Mouse (Mus musculus) cerebellum, adult 2 months (tissue): ENCODE data around the gene Ndufa7. TPM values are rescaled to one million over a fixed set of nuclear protein-coding genes. Genes with fewer than 3 reads are reported as not detected.

ENCODE experiments used
- DNase-seq, 2 experiments: peaks; one replicate each; pipeline ENCODE4 v3.0.0; 2021
- H3K27ac ChIP-seq: fragments of 200-500 bp; 2 replicates; pipeline ENCODE4 v1.5.1; 2012; ENCODE audit warnings: low read length, control low read depth, inconsistent platforms; ENCODE audit not compliant: insufficient read depth
- H3K27me3 ChIP-seq: fragments of 200-500 bp; 2 replicates; pipeline ENCODE4 v1.6.1; 2012; ENCODE audit warnings: inconsistent platforms, mild to moderate bottlenecking, low read length, moderate library complexity; ENCODE audit not compliant: control insufficient read depth, insufficient read depth
- H3K4me1 ChIP-seq: fragments of 200-500 bp; 2 replicates; pipeline ENCODE4 v1.6.1; 2011; ENCODE audit warnings: low read length; ENCODE audit not compliant: control insufficient read depth, insufficient read depth
- H3K4me3 ChIP-seq: fragments of 200-500 bp; replicated peaks from 2 replicates; pipeline ENCODE3; 2011; ENCODE audit warnings: mild to moderate bottlenecking, low read depth, low read length, control low read depth; ENCODE audit not compliant: insufficient read depth
- CTCF ChIP-seq: fragments of 200-500 bp; IDR thresholded peaks from 2 replicates; pipeline ENCODE4 v1.5.1; 2011; ENCODE audit warnings: low read depth, mild to moderate bottlenecking, control low read depth, low read length, moderate library complexity, borderline replicate concordance; ENCODE audit not compliant: insufficient read depth
- POLR2A ChIP-seq: fragments of 200-500 bp; IDR thresholded peaks from 2 replicates; pipeline ENCODE4 v1.6.1; 2011; ENCODE audit warnings: low read length, control low read depth, borderline replicate concordance; ENCODE audit not compliant: insufficient read depth
- WGBS: fragments of 180-500 bp; shearing (Covaris S2); methylation state at CpG from one replicate; pipeline ENCODE4 v1.1.7; 2018; 5-methylcytosine and 5-hydroxymethylcytosine counted together
- polyA plus RNA-seq: library from polyadenylated mRNA; depleted of rRNA; stranded (reverse); fragments of >200 nt; gene quantifications from 2 replicates; pipeline ENCODE4 v1.2.3, GENCODE M21; 2012; rRNA removed

Gene Ndufa7
- 341 and 361 TPM in 2 replicates for polyA plus RNA-seq

GRCm38 (mm10) chr17:33824084-33824996 lies at the start of gene Ndufa7, which contains the start of gene Rps28:
Gene Ndufa7, plus strand, starts transcription at chr17:33824572.
Gene Rps28, minus strand, starts transcription at chr17:33824562.
- Histone ChIP-seq H3K4me1 (peaks cover 8% of the 10 kb centered on the region; the same call in 1 of the 2 replicates), H3K27me3 (no peaks in the 10 kb centered on the region), H3K27ac (peak within 1 kb of the TSS; percentile 31; the same call in 1 of the 2 replicates), H3K4me3 (peak within 1 kb of the TSS; percentile 97)
- WGBS, result under 1% methylated on average over 51 of the region's 51 CpGs
- TF ChIP-seq CTCF (no peak), POLR2A (peak; percentile 97)
- peak; percentile 97 to 98 for DNase-seq

GRCm38 (mm10) chr17:33774573-33775155 lies 49.7 kb upstream of the Ndufa7 start:
- TF ChIP-seq POLR2A (no peak), CTCF (no peak)
- WGBS, result 84% methylated on average over 8 of the region's 8 CpGs
- Histone ChIP-seq H3K4me1 (no peaks in the 10 kb centered on the region), H3K27me3 (no peaks in the 10 kb centered on the region), H3K4me3 (no peak overlapping the region), H3K27ac (no peak overlapping the region)
- no peak for DNase-seq

- 93% methylated on average over 4 of the region's 4 CpGs for WGBS
- no peaks in the 10 kb centered on the region for H3K27me3 ChIP-seq
- no peak for DNase-seq
- TF ChIP-seq POLR2A (no peak), CTCF (no peak)
- no peak overlapping the region for H3K4me3 ChIP-seq
- no peaks in the 10 kb centered on the region for H3K4me1 ChIP-seq
- H3K27ac ChIP-seq, result no peak overlapping the region
These were observed 49.1 kb upstream of the Ndufa7 start for GRCm38 (mm10) chr17:33775287-33775686.

- no peak for TF ChIP-seq POLR2A
- TF ChIP-seq CTCF, result no peak
- Histone ChIP-seq H3K4me1 (no peaks in the 10 kb centered on the region), H3K4me3 (no peak overlapping the region), H3K27me3 (no peaks in the 10 kb centered on the region), H3K27ac (peak overlapping the region; percentile 53; the same call in 1 of the 2 replicates)
- WGBS, result 6% methylated on average over 9 of the region's 9 CpGs
- DNase-seq, result peak; percentile 51 to 64
These were observed 45.0 kb upstream of the Ndufa7 start for GRCm38 (mm10) chr17:33779271-33779966.

GRCm38 (mm10) chr17:33779967-33780295 lies 44.4 kb upstream of the Ndufa7 start:
- no peak overlapping the region for H3K4me3 ChIP-seq
- WGBS, result 55% methylated on average over 5 of the region's 5 CpGs
- H3K27ac ChIP-seq, result no peak overlapping the region
- no peaks in the 10 kb centered on the region for H3K4me1 ChIP-seq
- no peaks in the 10 kb centered on the region for H3K27me3 ChIP-seq
- TF ChIP-seq POLR2A (no peak), CTCF (no peak)
- DNase-seq, result no peak

GRCm38 (mm10) chr17:33780431-33780830 lies 43.9 kb upstream of the Ndufa7 start:
- no peak for DNase-seq
- Histone ChIP-seq H3K27me3 (no peaks in the 10 kb centered on the region), H3K27ac (no peak overlapping the region), H3K4me3 (no peak overlapping the region), H3K4me1 (no peaks in the 10 kb centered on the region)
- TF ChIP-seq CTCF, result no peak
- no peak for TF ChIP-seq POLR2A
- 75% methylated on average over 5 of the region's 5 CpGs for WGBS

- Histone ChIP-seq H3K27me3 (no peaks in the 10 kb centered on the region), H3K27ac (no peak within 1 kb of the TSS; the same call in 1 of the 2 replicates), H3K4me3 (peak within 1 kb of the TSS; percentile 37), H3K4me1 (no peaks in the 10 kb centered on the region)
- WGBS, result 3% methylated on average over 50 of the region's 50 CpGs
- peak; percentile 38 to 44 for DNase-seq
- no peak for TF ChIP-seq CTCF
- no peak for TF ChIP-seq POLR2A
These were observed 43.0 kb upstream of the Ndufa7 start, which contains the start of gene Angptl4 for GRCm38 (mm10) chr17:33781124-33781977. Gene Angptl4, minus strand, starts transcription at chr17:33781830.
